Mouse (Mus musculus): Measurements from ENCODE around the gene Idh2. TPM values are rescaled to one million over a fixed set of nuclear protein-coding genes. Genes with fewer than 3 reads are reported as not detected.

Idh2 gene
- polyA plus RNA-seq, 1 experiment from 2014 or later: 338 TPM

DNA sequence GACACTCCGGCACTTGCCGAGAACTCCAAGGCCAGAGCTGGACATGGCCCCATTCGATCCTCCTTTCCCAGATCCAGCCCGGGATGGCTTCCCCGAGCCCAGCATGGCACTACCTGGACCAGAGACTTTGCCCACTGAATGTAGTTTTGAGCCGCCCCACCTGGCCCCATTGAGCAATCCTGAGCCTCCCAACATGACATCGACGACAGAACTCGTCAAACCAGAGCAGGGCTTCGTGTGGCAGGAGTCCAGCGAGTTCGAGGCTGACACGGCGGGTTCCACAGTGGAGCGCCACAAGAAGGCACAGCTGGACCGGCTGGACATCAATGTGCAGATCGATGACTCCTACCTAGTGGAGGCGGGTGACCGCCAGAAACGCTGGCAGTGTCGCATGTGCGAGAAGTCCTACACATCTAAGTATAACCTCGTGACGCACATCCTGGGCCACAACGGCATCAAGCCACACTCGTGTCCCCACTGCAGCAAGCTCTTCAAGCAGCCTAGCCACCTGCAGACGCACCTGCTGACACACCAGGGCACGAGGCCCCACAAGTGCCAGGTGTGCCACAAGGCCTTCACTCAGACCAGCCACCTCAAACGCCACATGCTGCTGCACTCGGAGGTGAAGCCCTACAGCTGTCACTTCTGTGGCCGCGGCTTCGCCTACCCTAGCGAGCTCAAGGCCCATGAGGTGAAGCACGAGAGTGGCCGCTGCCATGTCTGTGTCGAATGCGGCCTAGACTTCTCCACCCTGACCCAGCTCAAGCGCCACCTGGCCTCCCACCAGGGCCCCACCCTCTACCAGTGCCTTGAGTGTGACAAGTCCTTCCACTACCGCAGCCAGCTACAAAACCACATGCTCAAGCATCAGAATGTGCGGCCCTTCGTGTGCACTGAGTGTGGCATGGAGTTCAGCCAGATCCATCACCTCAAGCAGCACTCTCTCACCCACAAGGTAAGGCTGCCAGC is 33.3 kb downstream of the Idh2 start:
- Histone ChIP-seq H3K27ac (ENCODE audit: low read depth, low read length) (0 out of 2 replicates have a peak overlapping the region, but pooled peaks have one; percentile 14), H3K36me3 (ENCODE audit: control insufficient read depth, insufficient read depth, low read length) (peaks cover 44% of the 10 kb centered on the region), H3K4me1 (ENCODE audit: control insufficient read depth, insufficient read depth, low read length) (peaks cover 5% of the 10 kb centered on the region; the same call in 1 of the 2 replicates), H3K4me2 (ENCODE audit: low read length) (no peak overlapping the region), H3K27me3 (replicated peaks; ENCODE audit: control insufficient read depth, insufficient read depth, low read length) (no peaks in the 10 kb centered on the region), H3K9me3 (replicated peaks; ENCODE audit: control insufficient read depth, low read length) (no peaks in the 10 kb centered on the region), H3K9ac (ENCODE audit: low read length) (no peak overlapping the region), H3K4me3 (ENCODE audit: low read depth, low read length) (no peak overlapping the region)
- no peak for ATAC-seq
- WGBS: 95% methylated on average over 42 of the region's 42 CpGs
- DNase-seq (ENCODE audit: low spot score): no peak

DNA sequence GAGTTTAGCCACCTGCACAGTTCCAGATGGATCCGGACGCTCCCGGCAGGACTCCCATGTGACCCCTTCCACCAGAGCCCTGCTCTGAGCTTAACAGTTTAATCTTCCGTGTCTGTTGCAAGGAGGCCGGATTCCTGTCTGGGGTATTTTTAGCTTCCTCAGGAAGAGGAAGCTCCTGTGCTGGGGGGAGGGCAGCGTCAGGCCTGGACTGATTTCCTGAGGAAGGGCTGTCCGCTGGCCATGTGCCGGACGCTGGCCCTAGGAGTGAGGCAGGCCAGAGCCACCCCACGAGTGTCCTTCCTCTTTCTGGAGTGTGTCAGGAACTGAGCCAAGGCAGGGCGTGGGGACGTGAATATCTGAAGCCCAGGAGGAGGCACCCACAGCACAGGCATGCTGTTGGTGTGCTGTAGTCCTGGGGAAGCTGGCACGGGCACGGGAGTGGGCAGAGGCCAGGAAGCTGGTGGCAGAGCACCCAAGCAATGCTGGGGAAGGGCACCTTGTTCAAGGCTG is 36.3 kb downstream of the Idh2 start:
- WGBS: 63% methylated on average over 14 of the region's 14 CpGs
- H3K4me1 ChIP-seq (ENCODE audit: control insufficient read depth, insufficient read depth, low read length): peaks cover 23% of the 10 kb centered on the region
- H3K27ac ChIP-seq (ENCODE audit: low read depth, low read length): 0 out of 2 replicates have a peak overlapping the region, but pooled peaks have one; percentile 14
- ATAC-seq (no peak), DNase-seq (ENCODE audit: low spot score) (peak; percentile 24)
- no peak overlapping the region for H3K4me3 ChIP-seq (ENCODE audit: low read depth, low read length)
- H3K9ac ChIP-seq (ENCODE audit: low read length): no peak overlapping the region
- H3K4me2 ChIP-seq (ENCODE audit: low read length): no peak overlapping the region
- no peaks in the 10 kb centered on the region for H3K27me3 ChIP-seq (replicated peaks; ENCODE audit: control insufficient read depth, insufficient read depth, low read length)
- peaks cover 30% of the 10 kb centered on the region for H3K36me3 ChIP-seq (ENCODE audit: control insufficient read depth, insufficient read depth, low read length)
- no peaks in the 10 kb centered on the region for H3K9me3 ChIP-seq (replicated peaks; ENCODE audit: control insufficient read depth, low read length)

DNA sequence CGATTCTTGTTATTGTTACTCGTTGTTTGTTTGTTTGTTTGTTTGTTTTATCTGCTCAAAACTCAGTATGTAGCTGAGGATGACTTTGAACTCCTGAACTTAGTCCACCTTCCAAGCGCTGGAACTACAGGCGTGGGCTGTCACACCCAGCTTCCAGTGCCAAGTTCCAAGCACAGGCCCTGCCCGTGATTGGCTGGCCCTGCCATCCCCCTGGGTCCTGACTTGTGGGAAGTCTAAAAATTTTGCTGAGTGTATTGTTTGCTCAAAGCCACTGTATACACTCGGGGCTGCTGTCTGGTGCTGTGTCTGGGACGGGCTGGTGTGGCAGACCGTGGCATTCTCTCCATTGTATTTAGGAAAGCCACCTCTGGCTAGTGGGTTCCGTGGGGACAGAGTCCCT is 37.4 kb downstream of the Idh2 start:
- peaks cover 20% of the 10 kb centered on the region for H3K36me3 ChIP-seq (ENCODE audit: control insufficient read depth, insufficient read depth, low read length)
- no peak overlapping the region for H3K9ac ChIP-seq (ENCODE audit: low read length)
- H3K27me3 ChIP-seq (replicated peaks; ENCODE audit: control insufficient read depth, insufficient read depth, low read length): no peaks in the 10 kb centered on the region
- H3K4me2 ChIP-seq (ENCODE audit: low read length): no peak overlapping the region
- H3K4me1 ChIP-seq (ENCODE audit: control insufficient read depth, insufficient read depth, low read length): peaks cover 25% of the 10 kb centered on the region
- WGBS: 78% methylated on average over 9 of the region's 9 CpGs
- H3K27ac ChIP-seq (ENCODE audit: low read depth, low read length): no peak overlapping the region
- H3K4me3 ChIP-seq (ENCODE audit: low read depth, low read length): no peak overlapping the region
- ATAC-seq (no peak), DNase-seq (ENCODE audit: low spot score) (no peak)
- no peaks in the 10 kb centered on the region for H3K9me3 ChIP-seq (replicated peaks; ENCODE audit: control insufficient read depth, low read length)

GRCm38 (mm10) chr7:80076961-80077716 is 38.1 kb downstream of the Idh2 start:
- 53% methylated on average over 6 of the region's 6 CpGs for WGBS
- H3K4me3 ChIP-seq (ENCODE audit: low read depth, low read length): no peak overlapping the region
- ATAC-seq: peak; percentile 6; the same call in 1 of the 2 replicates
- H3K4me1 ChIP-seq (ENCODE audit: control insufficient read depth, insufficient read depth, low read length): peaks cover 30% of the 10 kb centered on the region
- peaks cover 13% of the 10 kb centered on the region for H3K36me3 ChIP-seq (ENCODE audit: control insufficient read depth, insufficient read depth, low read length)
- no peaks in the 10 kb centered on the region for H3K9me3 ChIP-seq (replicated peaks; ENCODE audit: control insufficient read depth, low read length)
- H3K4me2 ChIP-seq (ENCODE audit: low read length): no peak overlapping the region
- peak overlapping the region; percentile 79; the same call in 1 of the 2 replicates for H3K27ac ChIP-seq (ENCODE audit: low read depth, low read length)
- no peak overlapping the region for H3K9ac ChIP-seq (ENCODE audit: low read length)
- H3K27me3 ChIP-seq (replicated peaks; ENCODE audit: control insufficient read depth, insufficient read depth, low read length): no peaks in the 10 kb centered on the region
- DNase-seq (ENCODE audit: low spot score): no peak

DNA sequence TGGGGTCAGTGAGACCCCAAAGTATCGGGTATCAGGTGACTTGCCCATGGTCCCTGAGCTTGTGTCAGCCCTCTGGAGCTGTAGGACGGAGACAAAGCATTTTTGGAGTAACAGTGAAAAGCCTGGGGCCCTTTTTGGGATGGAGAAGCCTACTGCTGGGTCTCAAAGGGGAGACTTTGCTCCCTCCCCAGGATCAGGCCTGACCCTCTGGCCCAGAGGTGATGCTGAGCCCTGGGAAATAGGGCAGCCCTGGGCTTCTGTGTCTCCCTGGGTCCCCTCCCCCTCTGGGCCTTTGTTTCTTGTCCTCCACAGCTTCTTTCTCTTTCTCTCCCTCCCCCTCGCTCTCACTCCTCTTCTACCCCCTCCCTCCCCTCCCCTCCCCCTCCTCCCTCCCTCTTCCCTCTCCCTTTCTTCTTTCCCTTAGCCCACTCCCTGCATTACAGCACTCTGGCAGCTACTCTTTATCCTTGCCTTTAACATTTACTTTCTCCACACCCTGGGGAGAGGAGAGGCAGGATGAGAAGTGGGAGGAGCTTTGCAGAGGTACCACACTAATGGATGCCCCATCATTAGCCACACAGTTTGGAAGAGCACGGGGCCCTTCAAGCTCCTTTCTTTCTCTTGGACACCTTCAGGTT is 39.1 kb downstream of the Idh2 start:
- H3K9me3 ChIP-seq (replicated peaks; ENCODE audit: control insufficient read depth, low read length): no peaks in the 10 kb centered on the region
- H3K4me3 ChIP-seq (ENCODE audit: low read depth, low read length): no peak overlapping the region
- H3K27me3 ChIP-seq (replicated peaks; ENCODE audit: control insufficient read depth, insufficient read depth, low read length): no peaks in the 10 kb centered on the region
- peaks cover 36% of the 10 kb centered on the region for H3K4me1 ChIP-seq (ENCODE audit: control insufficient read depth, insufficient read depth, low read length)
- ATAC-seq (peak; percentile 59), DNase-seq (ENCODE audit: low spot score) (peak; percentile 41)
- H3K27ac ChIP-seq (ENCODE audit: low read depth, low read length): peak overlapping the region; percentile 79
- H3K4me2 ChIP-seq (ENCODE audit: low read length): no peak overlapping the region
- 6% methylated on average over 4 of the region's 4 CpGs for WGBS
- H3K36me3 ChIP-seq (ENCODE audit: control insufficient read depth, insufficient read depth, low read length): 0 out of 2 replicates have a peak, but pooled peaks cover 2% of the 10 kb centered on the region
- peak overlapping the region; percentile 43 for H3K9ac ChIP-seq (ENCODE audit: low read length)

GRCm38 (mm10) chr7:80074921-80075441 is 40.2 kb downstream of the Idh2 start:
- Histone ChIP-seq H3K36me3 (ENCODE audit: control insufficient read depth, insufficient read depth, low read length) (no peaks in the 10 kb centered on the region), H3K4me1 (ENCODE audit: control insufficient read depth, insufficient read depth, low read length) (peaks cover 39% of the 10 kb centered on the region), H3K27ac (ENCODE audit: low read depth, low read length) (peak overlapping the region; percentile 79; the same call in 1 of the 2 replicates), H3K9ac (ENCODE audit: low read length) (no peak overlapping the region), H3K27me3 (replicated peaks; ENCODE audit: control insufficient read depth, insufficient read depth, low read length) (no peaks in the 10 kb centered on the region), H3K4me3 (ENCODE audit: low read depth, low read length) (no peak overlapping the region), H3K4me2 (ENCODE audit: low read length) (no peak overlapping the region), H3K9me3 (replicated peaks; ENCODE audit: control insufficient read depth, low read length) (no peaks in the 10 kb centered on the region)
- WGBS: 41% methylated on average over 5 of the region's 5 CpGs
- ATAC-seq (no peak), DNase-seq (ENCODE audit: low spot score) (no peak)

- no peaks in the 10 kb centered on the region for H3K27me3 ChIP-seq (replicated peaks; ENCODE audit: control insufficient read depth, insufficient read depth, low read length)
- H3K4me2 ChIP-seq (ENCODE audit: low read length): no peak overlapping the region
- H3K4me3 ChIP-seq (ENCODE audit: low read depth, low read length): no peak overlapping the region
- no peak overlapping the region for H3K27ac ChIP-seq (ENCODE audit: low read depth, low read length)
- WGBS: 88% methylated on average over 8 of the region's 8 CpGs
- no peaks in the 10 kb centered on the region for H3K9me3 ChIP-seq (replicated peaks; ENCODE audit: control insufficient read depth, low read length)
- DNase-seq (ENCODE audit: low spot score) (no peak), ATAC-seq (no peak)
- peaks cover 48% of the 10 kb centered on the region for H3K4me1 ChIP-seq (ENCODE audit: control insufficient read depth, insufficient read depth, low read length)
- H3K36me3 ChIP-seq (ENCODE audit: control insufficient read depth, insufficient read depth, low read length): no peaks in the 10 kb centered on the region
- no peak overlapping the region for H3K9ac ChIP-seq (ENCODE audit: low read length)
Measured at GRCm38 (mm10) chr7:80073506-80073905, 41.7 kb downstream of the Idh2 start.

GRCm38 (mm10) chr7:80072297-80072696 is 42.9 kb downstream of the Idh2 start:
- no peak overlapping the region for H3K4me3 ChIP-seq (ENCODE audit: low read depth, low read length)
- WGBS: 37% methylated on average over 6 of the region's 6 CpGs
- H3K9me3 ChIP-seq (replicated peaks; ENCODE audit: control insufficient read depth, low read length): no peaks in the 10 kb centered on the region
- no peaks in the 10 kb centered on the region for H3K36me3 ChIP-seq (ENCODE audit: control insufficient read depth, insufficient read depth, low read length)
- no peak for ATAC-seq
- H3K9ac ChIP-seq (ENCODE audit: low read length): 0 out of 2 replicates have a peak overlapping the region, but pooled peaks have one; percentile 8
- H3K4me2 ChIP-seq (ENCODE audit: low read length): no peak overlapping the region
- DNase-seq (ENCODE audit: low spot score): peak; percentile 61
- H3K4me1 ChIP-seq (ENCODE audit: control insufficient read depth, insufficient read depth, low read length): peaks cover 48% of the 10 kb centered on the region
- H3K27ac ChIP-seq (ENCODE audit: low read depth, low read length): no peak overlapping the region
- H3K27me3 ChIP-seq (replicated peaks; ENCODE audit: control insufficient read depth, insufficient read depth, low read length): no peaks in the 10 kb centered on the region

All from forebrain, embryonic 14.5 days (tissue).